9 mouse cellular contexts compared by ENCODE assay signal in genomic region chr6:82892540-82892939, GRCm38 (mm10). TPM values are rescaled to one million over a fixed set of nuclear protein-coding genes. Genes with fewer than 3 reads are reported as not detected.
DNase-seq lines count a peak whose midpoint lies in the region; ATAC-seq and TF ChIP-seq lines count a peak whose summit lies in the region.
"Had no signal": no experiment of that assay in that cellular context is flagged by ENCODE, and none has a peak within 500 bp of the region (broad histone marks: within the 10 kb centered on the region; RNA-seq: fewer than 3 reads in every experiment).

No protein-coding gene starts in this region.

- no peaks in the 10 kb centered on the region for H3K36me3 ChIP-seq in neural tube, embryonic 15.5 days
- no peaks in the 10 kb centered on the region for H3K36me3 ChIP-seq in stomach, postnatal 0 days (ENCODE audit: control insufficient read depth, insufficient read depth, low read length)
- H3K36me3 ChIP-seq in hindbrain, embryonic 14.5 days (replicated peaks; ENCODE audit: control insufficient read depth, insufficient read depth), result no peaks in the 10 kb centered on the region

- peak; percentile 19; the same call in 1 of the 2 replicates for TF ChIP-seq CTCF in cerebellum, adult 2 months (IDR thresholded peaks at IDR 0.05; ENCODE audit: borderline replicate concordance, insufficient read depth, low read depth, low read length)
- TF ChIP-seq CTCF in stomach, postnatal 0 days (IDR thresholded peaks at IDR 0.05; ENCODE audit: low read depth), result peak; percentile 65

- H3K9ac ChIP-seq in neural tube, embryonic 15.5 days (replicated peaks), result no peak overlapping the region
- H3K9ac ChIP-seq in stomach, postnatal 0 days (ENCODE audit: low read length), result no peak overlapping the region
- no peak overlapping the region for H3K9ac ChIP-seq in hindbrain, embryonic 14.5 days

- WGBS in cerebellum, adult 2 months, result 51% methylated on average over 2 of the region's 2 CpGs
- 77% methylated on average over 2 of the region's 2 CpGs for WGBS in neural tube, embryonic 15.5 days
- WGBS in stomach, postnatal 0 days, result 83% methylated on average over 2 of the region's 2 CpGs
- WGBS in hindbrain, embryonic 14.5 days, result 85% methylated on average over 2 of the region's 2 CpGs

- no peak overlapping the region for H3K4me3 ChIP-seq in cerebellum, adult 2 months (replicated peaks; ENCODE audit: insufficient read depth, low read depth, low read length)
- no peak overlapping the region for H3K4me3 ChIP-seq in neural tube, embryonic 15.5 days (replicated peaks)
- no peak overlapping the region for H3K4me3 ChIP-seq in stomach, postnatal 0 days (ENCODE audit: low read depth, low read length)
- H3K4me3 ChIP-seq in hindbrain, embryonic 14.5 days (replicated peaks; ENCODE audit: low read length), result no peak overlapping the region

- no peak for TF ChIP-seq EP300 in stomach, postnatal 0 days (optimal IDR thresholded peaks at IDR 0.05)

- H3K27ac ChIP-seq in cerebellum, adult 2 months (ENCODE audit: insufficient read depth, low read length), result no peak overlapping the region
- no peak overlapping the region for H3K27ac ChIP-seq in neural tube, embryonic 15.5 days (replicated peaks)
- H3K27ac ChIP-seq in stomach, postnatal 0 days (replicated peaks), result no peak overlapping the region
- no peak overlapping the region for H3K27ac ChIP-seq in hindbrain, embryonic 14.5 days

- no peaks in the 10 kb centered on the region for H3K4me1 ChIP-seq in cerebellum, adult 2 months (ENCODE audit: control insufficient read depth, insufficient read depth, low read length)
- no peaks in the 10 kb centered on the region for H3K4me1 ChIP-seq in neural tube, embryonic 15.5 days
- H3K4me1 ChIP-seq in stomach, postnatal 0 days (replicated peaks; ENCODE audit: control insufficient read depth, insufficient read depth), result 0 out of 2 replicates have a peak, but pooled peaks cover under 1% of the 10 kb centered on the region
- no peaks in the 10 kb centered on the region for H3K4me1 ChIP-seq in hindbrain, embryonic 14.5 days (replicated peaks; ENCODE audit: control insufficient read depth, insufficient read depth, low read length)

- DNase-seq in cerebellum, adult 2 months, result no peak
- no peak for DNase-seq in cerebellum, adult 11 months
- DNase-seq in neural tube, embryonic 10.5 days (ENCODE audit: extremely low spot score, low spot score), result peak; percentile 22
- DNase-seq in stomach, postnatal 0 days (ENCODE audit: low spot score), result no peak
- DNase-seq in hindbrain, embryonic 14.5 days (ENCODE audit: low spot score), result no peak
- DNase-seq in Muller cell, postnatal 12 days (ENCODE audit: inconsistent ontology term), result no peak

- H3K9me3 ChIP-seq in neural tube, embryonic 15.5 days (replicated peaks), result no peaks in the 10 kb centered on the region
- H3K9me3 ChIP-seq in stomach, postnatal 0 days (ENCODE audit: control insufficient read depth, low read length), result no peaks in the 10 kb centered on the region
- H3K9me3 ChIP-seq in hindbrain, embryonic 14.5 days (ENCODE audit: control insufficient read depth, low read length), result no peaks in the 10 kb centered on the region

- ATAC-seq in neural tube, embryonic 15.5 days (ENCODE audit: low FRiP score), result no peak
- 0 out of 2 replicates have a peak, but pooled peaks have one; percentile 61 for ATAC-seq in common myeloid progenitor, adult 5-6 weeks (replicated peaks; ENCODE audit: low read depth, poor library complexity, severe bottlenecking)
- ATAC-seq in stomach, postnatal 0 days (ENCODE audit: low FRiP score, low TSS enrichment), result no peak
- no peak for ATAC-seq in hindbrain, embryonic 14.5 days (ENCODE audit: low FRiP score)

- no peak overlapping the region for H3K4me2 ChIP-seq in neural tube, embryonic 15.5 days
- no peak overlapping the region for H3K4me2 ChIP-seq in stomach, postnatal 0 days (replicated peaks; ENCODE audit: low read depth)
- no peak overlapping the region for H3K4me2 ChIP-seq in hindbrain, embryonic 14.5 days (replicated peaks)

- no peaks in the 10 kb centered on the region for H3K27me3 ChIP-seq in cerebellum, adult 2 months (ENCODE audit: control insufficient read depth, insufficient read depth, low read length)
- no peaks in the 10 kb centered on the region for H3K27me3 ChIP-seq in neural tube, embryonic 15.5 days (replicated peaks)
- H3K27me3 ChIP-seq in stomach, postnatal 0 days (ENCODE audit: control insufficient read depth, insufficient read depth, low read length), result no peaks in the 10 kb centered on the region
- no peaks in the 10 kb centered on the region for H3K27me3 ChIP-seq in hindbrain, embryonic 14.5 days (ENCODE audit: control insufficient read depth, insufficient read depth, low read length)

- TF ChIP-seq POLR2A in cerebellum, adult 2 months (IDR thresholded peaks at IDR 0.05; ENCODE audit: borderline replicate concordance, insufficient read depth, low read length), result no peak

RNA-seq across cellular contexts. Expression of gene Sema4f, which starts 47.0 kb away (rescaled TPM):
- 44.7 and 52.5 TPM in 2 replicates for polyA plus RNA-seq in cerebellum, adult 2 months (2012; rRNA removed)
- polyA plus RNA-seq in neural tube, embryonic 15.5 days (2015; fragmentation: Nextera tagmentation; extraction: Ambion mirVana), result 24.3 and 26.1 TPM in 2 replicates
- total RNA-seq in common myeloid progenitor, adult 5-6 weeks (2017), result not detected in 2 replicates
- 0.58 and 0.67 TPM in 2 replicates for polyA plus RNA-seq in stomach, postnatal 0 days (2015; fragmentation: Nextera tagmentation; extraction: Ambion mirVana)
- polyA plus RNA-seq in hindbrain, embryonic 14.5 days (2014; fragmentation: Nextera tagmentation; extraction: Ambion mirVana), result 14.0 and 14.4 TPM in 2 replicates

RNA-seq across cellular contexts. Expression of gene M1ap, which starts 54.2 kb away (rescaled TPM):
- 0.11 and 0.21 TPM in 2 replicates for polyA plus RNA-seq in cerebellum, adult 2 months (2012; rRNA removed)
- polyA plus RNA-seq in neural tube, embryonic 15.5 days (2015; fragmentation: Nextera tagmentation; extraction: Ambion mirVana), result 0.20 TPM in 1 of 2 replicates, not detected in the other
- total RNA-seq in common myeloid progenitor, adult 5-6 weeks (2017), result 0.39 and 7.7 TPM in 2 replicates
- 0.08 and 0.28 TPM in 2 replicates for polyA plus RNA-seq in stomach, postnatal 0 days (2015; fragmentation: Nextera tagmentation; extraction: Ambion mirVana)
- 0.16 TPM in 1 of 2 replicates, not detected in the other for polyA plus RNA-seq in hindbrain, embryonic 14.5 days (2014; fragmentation: Nextera tagmentation; extraction: Ambion mirVana)
- total RNA-seq: layer of hippocampus, postnatal 10 days had no signal
